1 mouse cellular context compared by ENCODE assay signal in genomic region chr17:6948769-6949228, GRCm38 (mm10).
TF ChIP-seq lines count a peak whose summit lies in the region.

No protein-coding gene starts in this region.

TF ChIP-seq in MEL, 35 proteins besides CTCF, POLR2A, EP300 and RAD21:
- TF ChIP-seq NELFE (IDR thresholded peaks at IDR 0.05; ENCODE audit: low read depth, low read length) (peak; percentile 48), ETS1 (IDR thresholded peaks at IDR 0.05; ENCODE audit: low read depth, low read length) (0 out of 2 replicates have a peak, but pooled peaks have one; percentile 4), SIN3A (IDR thresholded peaks at IDR 0.05; ENCODE audit: low read length) (peak; percentile 67; the same call in 1 of the 2 replicates), MXI1 (IDR thresholded peaks at IDR 0.05; ENCODE audit: low read depth, low read length) (peak; percentile 76; the same call in 1 of the 2 replicates)
